Mouse (Mus musculus): ENCODE data around the gene Insig2.

Gene Insig2

DNA sequence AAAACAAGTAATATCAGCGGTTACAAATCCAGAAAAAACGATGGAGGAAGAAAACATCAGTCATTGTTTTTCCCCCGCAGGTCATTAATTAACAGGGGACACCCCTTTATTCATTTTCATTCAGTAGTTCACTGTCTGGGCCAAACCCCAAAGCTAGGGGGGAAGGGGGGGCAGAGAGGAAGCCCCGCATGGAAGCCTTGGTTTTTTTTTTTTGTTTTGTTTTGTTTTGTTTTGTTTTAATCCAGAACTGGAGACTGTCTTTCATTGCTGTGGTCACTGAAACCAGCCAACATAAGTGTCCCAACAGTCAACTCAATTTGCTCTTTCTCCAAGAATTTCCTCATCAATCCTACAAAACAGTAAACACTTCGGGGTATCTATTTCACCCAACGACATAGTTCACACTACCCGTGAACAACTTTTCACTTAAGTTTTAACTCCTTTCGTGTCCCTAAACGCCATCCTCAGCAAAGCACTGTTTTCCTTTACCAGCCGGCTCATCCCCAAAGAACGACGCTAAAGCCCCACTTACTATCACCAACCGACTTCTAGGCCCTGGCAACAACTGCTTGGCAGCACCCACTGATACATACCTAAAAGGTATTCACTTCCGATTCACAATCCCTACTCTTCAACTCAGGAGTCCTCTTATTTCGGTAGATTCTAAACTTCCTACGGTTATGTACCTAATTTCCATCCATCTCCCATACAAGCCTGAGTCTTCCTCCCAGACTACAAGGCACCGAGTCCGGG is 5.6 kb downstream of the Insig2 start:
- no peak for DNase-seq (ENCODE audit: low spot score)

GRCm38 (mm10) chr1:121323501-121323900 is 8.9 kb downstream of the Insig2 start:
- DNase-seq (ENCODE audit: low spot score) = no peak

GRCm38 (mm10) chr1:121314766-121315428 is 17.5 kb downstream of the Insig2 start:
- no peak for DNase-seq (ENCODE audit: low spot score)

GRCm38 (mm10) chr1:121313181-121313580 is 19.2 kb downstream of the Insig2 start:
- DNase-seq (ENCODE audit: low spot score) = no peak

DNA sequence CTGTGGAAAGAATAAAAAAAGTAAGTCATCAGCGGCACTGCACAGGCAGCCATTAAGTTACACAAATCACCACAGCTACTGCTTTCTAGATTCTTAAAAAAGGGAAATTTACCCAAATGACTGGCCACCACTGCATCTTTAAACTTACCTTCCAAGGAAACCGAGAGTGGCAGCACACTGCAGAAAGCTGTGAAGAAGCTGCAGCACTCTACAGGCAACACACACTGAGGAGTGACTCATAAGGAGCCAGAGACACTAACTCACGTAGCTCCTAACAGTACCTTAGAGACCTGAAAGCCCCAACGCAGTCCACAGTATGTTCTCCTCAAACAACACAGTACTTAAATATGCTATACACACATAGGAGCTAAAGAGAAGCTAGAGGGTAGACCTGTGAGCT is 20.1 kb downstream of the Insig2 start:
- no peak for DNase-seq (ENCODE audit: low spot score)

- no peak for DNase-seq (ENCODE audit: low spot score)
Measured at GRCm38 (mm10) chr1:121296717-121297255, 35.6 kb downstream of the Insig2 start.

- no peak for DNase-seq (ENCODE audit: low spot score)
Measured at GRCm38 (mm10) chr1:121293571-121293970, 38.8 kb downstream of the Insig2 start.

GRCm38 (mm10) chr1:121290841-121291240 is 41.5 kb downstream of the Insig2 start:
- no peak for DNase-seq (ENCODE audit: low spot score)

- DNase-seq (ENCODE audit: low spot score) = no peak
Measured at GRCm38 (mm10) chr1:121290340-121290739, 42.0 kb downstream of the Insig2 start.

DNA sequence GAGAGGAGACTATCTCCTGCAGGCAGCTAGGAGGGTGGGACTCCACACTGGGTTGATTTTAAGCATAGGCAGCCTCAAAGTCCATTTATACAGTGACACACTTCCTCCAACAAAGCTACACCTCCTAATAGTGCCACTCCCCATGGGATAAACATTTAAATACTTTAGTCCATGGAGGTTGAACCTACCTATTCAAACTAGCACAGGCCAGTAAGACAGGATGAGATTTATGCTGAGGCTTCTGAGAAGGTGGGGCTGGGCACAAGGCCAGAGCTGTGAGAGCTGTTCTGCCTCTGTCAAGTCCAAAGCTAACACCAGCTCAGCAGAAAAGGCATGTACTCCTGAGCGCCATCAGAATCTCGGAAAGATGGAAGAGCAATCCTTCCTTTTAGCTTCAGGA is 48.2 kb downstream of the Insig2 start:
- no peak for DNase-seq (ENCODE audit: low spot score)

DNA sequence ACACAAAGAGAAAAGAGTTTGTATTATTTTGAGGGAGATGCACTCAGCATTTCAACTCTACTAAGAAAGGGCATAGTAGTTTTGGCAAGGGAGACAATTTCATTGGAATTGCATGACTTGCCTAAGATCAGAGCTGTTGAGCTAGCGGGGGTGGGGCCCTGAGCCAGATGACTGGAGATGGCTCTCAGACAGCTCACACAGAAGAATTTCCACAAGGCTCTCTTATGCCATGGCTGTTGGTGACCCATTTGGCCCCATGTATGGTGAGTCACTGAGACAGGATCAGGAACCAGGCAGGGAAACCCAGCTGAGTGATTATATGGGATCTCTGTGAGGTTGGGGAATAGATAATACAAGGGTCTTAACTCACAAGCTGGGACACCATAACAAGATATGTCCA is 51.9 kb downstream of the Insig2 start:
- DNase-seq (ENCODE audit: low spot score) = no peak

- DNase-seq (ENCODE audit: low spot score) = no peak
Measured at GRCm38 (mm10) chr1:121278370-121278769, 54.0 kb downstream of the Insig2 start.

DNA sequence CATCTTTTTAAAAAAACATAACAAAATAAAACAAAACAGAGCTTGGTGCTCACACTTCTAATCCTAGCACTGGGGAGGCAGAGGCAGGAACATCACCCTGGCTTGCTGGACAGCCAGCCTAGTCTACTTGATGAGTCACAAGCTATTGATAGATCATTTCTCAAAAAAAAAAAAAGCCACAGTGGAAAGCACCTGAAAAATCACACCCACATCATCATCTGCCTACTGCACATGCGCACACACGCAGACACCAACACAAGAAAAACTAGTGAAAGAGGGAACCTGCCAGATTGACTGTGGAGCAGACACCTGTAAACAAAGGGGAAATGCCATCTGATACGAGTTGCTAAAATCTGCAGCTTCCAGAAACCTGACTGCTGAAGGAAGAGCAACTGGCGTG is 54.9 kb downstream of the Insig2 start:
- DNase-seq (ENCODE audit: low spot score) = no peak

GRCm38 (mm10) chr1:121275961-121276506 is 56.4 kb downstream of the Insig2 start:
- no peak for DNase-seq (ENCODE audit: low spot score)

DNA sequence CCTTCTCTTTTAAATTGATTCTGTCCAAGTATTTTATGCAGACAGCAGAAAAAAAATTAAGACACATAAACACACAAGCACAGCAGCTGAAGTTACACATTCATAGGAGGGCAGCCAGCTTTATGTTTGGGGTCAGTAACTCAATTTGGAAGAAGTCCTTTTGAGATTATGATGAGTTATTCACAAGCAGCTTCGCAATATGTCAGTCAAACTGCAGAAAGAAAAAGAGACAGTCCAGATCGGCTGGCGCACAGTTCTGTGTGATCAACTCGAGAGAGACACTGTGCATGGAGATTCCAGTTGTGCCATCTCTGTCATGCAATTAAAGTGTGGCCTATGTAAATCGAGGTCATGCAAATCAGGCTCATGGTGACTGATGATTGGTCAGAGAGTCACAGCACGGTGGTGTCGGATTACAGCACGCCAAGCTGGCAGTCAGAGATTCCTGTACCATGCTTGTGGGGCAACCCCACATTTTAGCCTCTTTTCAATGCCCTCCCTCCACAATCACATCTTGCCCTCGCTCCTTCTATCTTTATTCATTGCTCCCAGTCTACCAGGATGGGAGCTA is 72.1 kb downstream of the Insig2 start:
- no peak for DNase-seq (ENCODE audit: low spot score)

All from spleen, adult 12 weeks (tissue).